Mouse (Mus musculus) right cerebral cortex, postnatal 4 days (tissue): ENCODE measurements around the gene Kctd21.

Experiments
- DNase-seq: peaks from one replicate; pipeline ENCODE4 v3.0.0-alpha.2; 2022

The Kctd21 gene

GRCm38 (mm10) chr7:97349438-97349837, 17.3 kb downstream of the Kctd21 start:
- DNase-seq, result no peak

- no peak for DNase-seq
Observed at GRCm38 (mm10) chr7:97350891-97351290, 18.8 kb downstream of the Kctd21 start.

GRCm38 (mm10) chr7:97351792-97352513, 19.8 kb downstream of the Kctd21 start:
- no peak for DNase-seq

GRCm38 (mm10) chr7:97353356-97353755, 21.2 kb downstream of the Kctd21 start:
- DNase-seq, result no peak

GRCm38 (mm10) chr7:97355068-97355841, 23.1 kb downstream of the Kctd21 start:
- DNase-seq, result no peak

- DNase-seq, result no peak
Observed at GRCm38 (mm10) chr7:97356253-97356652, 24.1 kb downstream of the Kctd21 start.

GRCm38 (mm10) chr7:97356875-97357276, 24.7 kb downstream of the Kctd21 start:
- no peak for DNase-seq

- DNase-seq, result no peak
Observed at GRCm38 (mm10) chr7:97357840-97358239, 25.7 kb downstream of the Kctd21 start.

- no peak for DNase-seq
Observed at GRCm38 (mm10) chr7:97358347-97358746, 26.2 kb downstream of the Kctd21 start.

GRCm38 (mm10) chr7:97360166-97360565, 28.0 kb downstream of the Kctd21 start:
- DNase-seq, result no peak

- no peak for DNase-seq
Observed at GRCm38 (mm10) chr7:97360955-97361354, 28.8 kb downstream of the Kctd21 start.

- DNase-seq, result peak; percentile 41
Observed at GRCm38 (mm10) chr7:97361467-97361866, 29.3 kb downstream of the Kctd21 start.

- DNase-seq, result no peak
Observed at GRCm38 (mm10) chr7:97365887-97366286, 33.8 kb downstream of the Kctd21 start.

GRCm38 (mm10) chr7:97375101-97375500, 43.0 kb downstream of the Kctd21 start:
- no peak for DNase-seq

- DNase-seq, result no peak
Observed at GRCm38 (mm10) chr7:97375906-97376305, 43.8 kb downstream of the Kctd21 start.

- DNase-seq, result no peak
Observed at GRCm38 (mm10) chr7:97379304-97379703, 47.2 kb downstream of the Kctd21 start.

GRCm38 (mm10) chr7:97380500-97381123, 48.5 kb downstream of the Kctd21 start:
- DNase-seq, result no peak

GRCm38 (mm10) chr7:97382661-97383060, 50.5 kb downstream of the Kctd21 start:
- DNase-seq, result no peak

GRCm38 (mm10) chr7:97383496-97384132, 51.5 kb downstream of the Kctd21 start:
- DNase-seq, result no peak

- no peak for DNase-seq
Observed at GRCm38 (mm10) chr7:97386106-97386805, 54.1 kb downstream of the Kctd21 start.

- peak; percentile 64 for DNase-seq
Observed at GRCm38 (mm10) chr7:97386806-97387370, 54.8 kb downstream of the Kctd21 start.

- no peak for DNase-seq
Observed at GRCm38 (mm10) chr7:97387561-97388147, 55.5 kb downstream of the Kctd21 start.
